Mouse (Mus musculus) limb, embryonic 14.5 days (tissue): ENCODE data around the gene Rbm25. TPM values are rescaled to one million over a fixed set of nuclear protein-coding genes. Genes with fewer than 3 reads are reported as not detected.
"Not testable (repeated sequence)": the region's sequence is repeated elsewhere in the genome, so short reads cannot be mapped to it uniquely, and the experiment has no call there.

Experiments used
- ATAC-seq: fragments of 200-750 bp; cut with Nextera tagmentation; 2 replicates; pipeline ENCODE4 v1.8.0; 2017; ENCODE audit warnings: low read depth, moderate number of reproducible peaks, moderate TSS enrichment; ENCODE audit not compliant: low FRiP score
- DNase-seq: peaks from one replicate; pipeline ENCODE4 v3.0.0-alpha.2; 2015; ENCODE audit warnings: low spot score
- H3K27ac ChIP-seq: fragments of 300-500 bp; sonication (generic); replicated peaks from 2 replicates; pipeline ENCODE4 v1.5.1; 2014; ENCODE audit warnings: low read depth, mild to moderate bottlenecking, low read length, moderate library complexity, mixed read lengths
- H3K27me3 ChIP-seq: fragments of 300-500 bp; sonication (generic); 2 replicates; pipeline ENCODE4 v1.6.1; 2014; ENCODE audit warnings: low read length, mixed read lengths; ENCODE audit not compliant: control insufficient read depth, insufficient read depth
- H3K36me3 ChIP-seq: fragments of 300-500 bp; sonication (generic); 2 replicates; pipeline ENCODE4 v1.6.1; 2014; ENCODE audit warnings: mild to moderate bottlenecking, low read length, moderate library complexity, mixed read lengths; ENCODE audit not compliant: control insufficient read depth, insufficient read depth
- H3K4me1 ChIP-seq: fragments of 300-500 bp; sonication (generic); 2 replicates; pipeline ENCODE4 v1.6.1; 2014; ENCODE audit warnings: antibody characterized with exemption, low read length, mixed read lengths; ENCODE audit not compliant: control insufficient read depth, insufficient read depth
- H3K4me2 ChIP-seq: fragments of 300-500 bp; sonication (generic); replicated peaks from 2 replicates; pipeline ENCODE4 v1.6.1; 2014; ENCODE audit warnings: low read depth, mild to moderate bottlenecking, low read length, moderate library complexity; ENCODE audit not compliant: severe bottlenecking
- H3K4me3 ChIP-seq: fragments of 300-500 bp; sonication (generic); replicated peaks from 2 replicates; pipeline ENCODE4 v1.5.1; 2014; ENCODE audit warnings: low read length
- H3K9ac ChIP-seq: fragments of 300-500 bp; sonication (generic); 2 replicates; pipeline ENCODE4 v1.6.1; 2014; ENCODE audit warnings: mild to moderate bottlenecking, low read depth, low read length, moderate library complexity; ENCODE audit not compliant: severe bottlenecking
- H3K9me3 ChIP-seq: fragments of 300-500 bp; sonication (generic); 2 replicates; pipeline ENCODE4 v1.6.1; 2016; ENCODE audit warnings: low read length; ENCODE audit not compliant: control insufficient read depth
- POLR2A ChIP-seq: fragments of 200-500 bp; IDR thresholded peaks from 2 replicates; pipeline ENCODE4 v1.8.0; 2012; ENCODE audit warnings: inconsistent platforms, mild to moderate bottlenecking, moderate library complexity, borderline replicate concordance; ENCODE audit not compliant: insufficient read depth, insufficient read length; ENCODE audit errors: extremely low read depth
- WGBS: fragments of 180-500 bp; shearing (Covaris S2); extraction: QIAGEN DNeasy Blood & Tissue Kit; methylation state at CpG from one replicate; pipeline ENCODE4 v1.1.7; 2014; 5-methylcytosine and 5-hydroxymethylcytosine counted together
- polyA plus RNA-seq, 2 experiments: library from polyadenylated mRNA; depleted of rRNA in 1 of 2; stranded (reverse) in 1 of 2; unstranded in 1 of 2; fragments of >200 nt; fragmentation: Nextera tagmentation in 1 of 2; extraction: Ambion mirVana in 1 of 2; gene quantifications; 2 replicates each; pipeline versions ENCODE4 v1.2.1 to v1.2.3; 2012 to 2014

The Rbm25 gene
- polyA plus RNA-seq, 2 experiments, result 149 to 212 TPM

DNA sequence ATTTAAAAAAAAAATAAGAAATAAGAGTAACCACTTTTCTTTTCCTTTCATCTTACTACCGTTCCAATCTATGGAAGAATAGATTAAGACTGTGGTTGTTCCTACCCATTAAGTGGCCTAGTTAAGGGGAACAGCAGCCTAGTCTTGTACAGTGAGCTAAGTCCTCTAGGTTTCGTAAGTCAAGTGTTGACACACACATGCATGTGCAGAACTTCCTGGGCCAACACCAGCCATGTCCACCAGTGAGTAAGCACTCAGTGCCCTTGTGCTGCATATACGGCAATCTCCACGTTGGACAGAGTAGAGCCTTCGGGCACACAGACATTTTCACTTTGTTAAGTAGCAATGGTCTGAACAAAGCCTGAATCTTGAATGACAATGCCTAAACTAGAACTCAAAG lies 13.8 kb upstream of the Rbm25 start:
- Histone ChIP-seq H3K9me3 (no peaks in the 10 kb centered on the region), H3K9ac (no peak overlapping the region), H3K36me3 (no peaks in the 10 kb centered on the region), H3K4me3 (no peak overlapping the region), H3K27ac (no peak overlapping the region), H3K27me3 (no peaks in the 10 kb centered on the region), H3K4me1 (no peaks in the 10 kb centered on the region), H3K4me2 (no peak overlapping the region)
- WGBS, result 95% methylated on average over 5 of the region's 5 CpGs
- DNase-seq (no peak), ATAC-seq (no peak)
- no peak for TF ChIP-seq POLR2A

DNA sequence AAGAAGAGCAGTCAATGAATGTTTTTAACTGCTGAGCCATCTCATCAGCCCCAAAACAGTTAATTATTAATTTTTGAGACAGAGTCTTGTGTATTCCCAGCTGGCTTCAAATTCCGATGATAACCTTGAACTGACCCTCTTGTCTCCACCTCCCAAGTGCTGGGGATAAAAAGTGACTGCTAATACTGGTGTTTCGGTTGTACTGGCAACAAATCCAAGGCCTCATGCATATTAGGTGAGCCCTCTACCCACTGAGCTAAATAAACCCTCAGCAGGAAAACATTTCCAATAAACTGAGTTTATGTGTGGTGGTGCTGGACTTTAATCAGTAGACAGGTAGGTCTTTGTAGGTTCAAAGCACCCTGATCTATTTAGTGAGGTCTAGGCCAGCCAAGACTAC lies 12.1 kb upstream of the Rbm25 start:
- TF ChIP-seq POLR2A, result no peak
- WGBS, result 60% methylated on average over 2 of the region's 2 CpGs
- no peak for ATAC-seq

DNA sequence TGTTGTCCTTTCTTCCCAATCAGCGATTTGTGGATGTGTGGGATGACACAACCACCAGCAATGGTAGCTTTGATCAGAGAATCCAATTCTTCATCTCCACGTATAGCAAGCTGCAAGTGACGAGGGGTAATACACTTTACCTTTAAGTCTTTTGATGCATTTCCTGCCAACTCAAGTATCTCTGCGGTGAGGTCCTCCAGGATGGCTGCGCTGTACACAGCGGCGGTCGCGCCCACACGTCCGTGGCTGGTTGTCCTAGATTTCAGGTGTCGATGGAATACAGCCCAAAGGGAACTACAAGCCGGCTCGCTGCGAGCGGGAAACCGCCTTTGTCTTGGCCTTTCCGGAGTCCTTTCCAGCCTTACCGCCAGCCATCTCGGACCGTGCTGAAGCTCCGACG lies 10.3 kb upstream of the Rbm25 start:
- H3K36me3 ChIP-seq, H3K9ac ChIP-seq, DNase-seq, ATAC-seq, H3K4me3 ChIP-seq, H3K9me3 ChIP-seq, H3K4me1 ChIP-seq, H3K4me2 ChIP-seq, H3K27me3 ChIP-seq, H3K27ac ChIP-seq: not testable (repeated sequence)
- 61% methylated on average over 23 of the region's 23 CpGs for WGBS

More for the DNA sequence above, 12.1 kb upstream of the Rbm25 start:
- DNase-seq, result no peak
- H3K27ac ChIP-seq, result no peak overlapping the region
- H3K9me3 ChIP-seq, result no peaks in the 10 kb centered on the region
- H3K36me3 ChIP-seq, result no peaks in the 10 kb centered on the region
- no peak overlapping the region for H3K9ac ChIP-seq
- H3K4me2 ChIP-seq, result no peak overlapping the region
- no peak overlapping the region for H3K4me3 ChIP-seq
- H3K27me3 ChIP-seq, result no peaks in the 10 kb centered on the region
- no peaks in the 10 kb centered on the region for H3K4me1 ChIP-seq

DNA sequence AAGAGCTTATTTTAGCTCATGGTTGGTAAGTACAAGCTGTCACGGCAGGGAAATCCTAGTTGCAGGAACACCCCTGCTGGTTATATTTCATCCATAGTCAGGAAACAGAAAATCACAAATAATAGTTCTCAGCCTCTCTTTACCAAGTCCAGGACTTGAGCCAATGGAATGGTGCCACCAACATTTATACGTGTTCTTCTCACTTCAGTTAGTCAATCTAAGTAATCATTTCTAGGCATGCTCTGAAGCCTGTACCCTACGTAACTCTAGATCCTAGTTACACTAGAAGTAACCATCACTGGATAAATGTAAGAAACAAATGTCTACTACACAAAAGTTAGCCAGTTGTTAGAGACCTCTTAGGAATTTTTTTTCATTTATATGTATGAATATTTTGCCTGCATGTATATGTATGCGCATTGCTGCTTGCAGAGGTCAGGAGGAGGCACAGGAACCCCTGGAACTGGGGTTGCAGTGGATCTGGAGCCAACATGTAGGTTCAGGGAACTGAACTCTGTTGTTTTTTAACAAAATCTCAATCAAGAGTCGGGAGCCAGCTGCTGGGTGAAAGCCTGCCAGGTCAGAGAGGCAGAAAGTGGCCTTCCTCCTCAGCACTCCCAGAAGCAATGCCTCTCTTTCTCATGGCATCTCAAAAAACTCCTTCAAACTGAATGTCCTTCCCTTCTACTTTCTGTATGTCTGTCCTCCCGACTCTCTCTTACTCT lies 8.8 kb upstream of the Rbm25 start:
- WGBS, result 80% methylated on average over 6 of the region's 6 CpGs
- H3K9me3 ChIP-seq, result no peaks in the 10 kb centered on the region
- ATAC-seq (no peak), DNase-seq (no peak)
- no peaks in the 10 kb centered on the region for H3K27me3 ChIP-seq
- no peak overlapping the region for H3K4me3 ChIP-seq
- no peak overlapping the region for H3K27ac ChIP-seq
- no peaks in the 10 kb centered on the region for H3K36me3 ChIP-seq
- no peak overlapping the region for H3K9ac ChIP-seq
- no peak for TF ChIP-seq POLR2A
- no peak overlapping the region for H3K4me2 ChIP-seq
- H3K4me1 ChIP-seq, result no peaks in the 10 kb centered on the region

DNA sequence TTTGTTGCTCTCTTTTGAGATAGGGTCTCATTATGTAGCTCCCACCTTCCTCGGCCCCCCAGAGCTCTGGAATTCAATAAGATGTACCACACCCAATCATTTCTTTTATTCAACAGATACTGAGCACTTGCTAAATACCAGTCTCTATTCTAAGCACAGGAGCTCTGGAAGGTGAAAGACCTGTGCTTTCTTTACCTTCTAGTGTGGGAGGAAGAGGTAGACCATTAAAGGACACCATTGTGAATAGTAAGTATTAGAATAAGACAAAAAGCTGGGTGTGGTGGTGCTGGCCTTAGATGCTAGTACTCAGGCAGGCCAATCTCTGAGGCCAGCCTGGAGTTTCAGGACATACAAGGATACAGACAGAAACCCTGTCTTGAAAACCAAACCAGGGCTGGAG lies 6.7 kb upstream of the Rbm25 start:
- no peaks in the 10 kb centered on the region for H3K27me3 ChIP-seq
- no peaks in the 10 kb centered on the region for H3K36me3 ChIP-seq
- H3K4me1 ChIP-seq, result no peaks in the 10 kb centered on the region
- DNase-seq, result no peak
- WGBS, result 84% methylated on average over 1 of the region's 1 CpGs
- ATAC-seq, result no peak
- no peaks in the 10 kb centered on the region for H3K9me3 ChIP-seq
- H3K27ac ChIP-seq, result no peak overlapping the region
- no peak overlapping the region for H3K9ac ChIP-seq
- no peak overlapping the region for H3K4me2 ChIP-seq
- no peak overlapping the region for H3K4me3 ChIP-seq
- TF ChIP-seq POLR2A, result no peak
